Mouse (Mus musculus) ES-Bruce4 (cell line): ENCODE results near the gene Borcs6.

Experiments
- CTCF ChIP-seq: IDR thresholded peaks from one replicate; pipeline ENCODE4 v1.8.1; 2011; ENCODE audit warnings: low read depth, low read length
- EP300 ChIP-seq: IDR thresholded peaks from 2 replicates; pipeline ENCODE4 v1.6.1; 2011; ENCODE audit warnings: low read depth, low read length; ENCODE audit not compliant: insufficient read depth
- POLR2A ChIP-seq: IDR thresholded peaks from one replicate; pipeline ENCODE4 v1.8.1; 2011; ENCODE audit warnings: low read length; ENCODE audit not compliant: insufficient read depth

- TF ChIP-seq POLR2A (no peak), CTCF (peak; percentile 29), EP300 (no peak)
These were observed 30.7 kb upstream of the Borcs6 start for GRCm38 (mm10) chr11:69028805-69029204.
